Mouse (Mus musculus) C2C12 (cell line): Measurements from ENCODE around the gene Ccdc183.

Experiments
- CEBPB ChIP-seq: IDR thresholded peaks from one replicate; pipeline ENCODE4 v1.6.1; 2011; ENCODE audit warnings: low read depth, mild to moderate bottlenecking, control low read depth, moderate library complexity
- CTCF ChIP-seq: IDR thresholded peaks from one replicate; pipeline ENCODE4 v1.5.1; 2011; ENCODE audit not compliant: control insufficient read depth, insufficient read depth, insufficient read length
- FOSL1 ChIP-seq: IDR thresholded peaks from one replicate; pipeline ENCODE4 v1.8.0; 2011; ENCODE audit warnings: mild to moderate bottlenecking, low read length; ENCODE audit not compliant: poor library complexity, insufficient read depth, severe bottlenecking
- MAX ChIP-seq: IDR thresholded peaks from one replicate; pipeline ENCODE4 v1.6.1; 2011; ENCODE audit warnings: mild to moderate bottlenecking, control low read depth
- MYOD1 ChIP-seq: IDR thresholded peaks from one replicate; pipeline ENCODE4 v1.6.1; 2011; ENCODE audit warnings: low read depth; ENCODE audit not compliant: control insufficient read depth, insufficient read length
- MYOG ChIP-seq: IDR thresholded peaks from one replicate; pipeline ENCODE4 v1.6.1; 2011; ENCODE audit not compliant: control insufficient read depth, insufficient read length; ENCODE audit errors: extremely low read depth
- USF1 ChIP-seq: IDR thresholded peaks from one replicate; pipeline ENCODE4 v1.6.1; 2011; ENCODE audit warnings: low read depth, mild to moderate bottlenecking, control low read depth, moderate library complexity

- TF ChIP-seq CTCF (no peak), USF1 (no peak), MYOG (no peak), CEBPB (no peak), MAX (no peak), FOSL1 (no peak), MYOD1 (no peak)
Observed at GRCm38 (mm10) chr2:25620386-25620785, 2.9 kb upstream of the Ccdc183 start.
